ENCODE assay signal across 8 mouse cellular contexts in the genomic region with DNA sequence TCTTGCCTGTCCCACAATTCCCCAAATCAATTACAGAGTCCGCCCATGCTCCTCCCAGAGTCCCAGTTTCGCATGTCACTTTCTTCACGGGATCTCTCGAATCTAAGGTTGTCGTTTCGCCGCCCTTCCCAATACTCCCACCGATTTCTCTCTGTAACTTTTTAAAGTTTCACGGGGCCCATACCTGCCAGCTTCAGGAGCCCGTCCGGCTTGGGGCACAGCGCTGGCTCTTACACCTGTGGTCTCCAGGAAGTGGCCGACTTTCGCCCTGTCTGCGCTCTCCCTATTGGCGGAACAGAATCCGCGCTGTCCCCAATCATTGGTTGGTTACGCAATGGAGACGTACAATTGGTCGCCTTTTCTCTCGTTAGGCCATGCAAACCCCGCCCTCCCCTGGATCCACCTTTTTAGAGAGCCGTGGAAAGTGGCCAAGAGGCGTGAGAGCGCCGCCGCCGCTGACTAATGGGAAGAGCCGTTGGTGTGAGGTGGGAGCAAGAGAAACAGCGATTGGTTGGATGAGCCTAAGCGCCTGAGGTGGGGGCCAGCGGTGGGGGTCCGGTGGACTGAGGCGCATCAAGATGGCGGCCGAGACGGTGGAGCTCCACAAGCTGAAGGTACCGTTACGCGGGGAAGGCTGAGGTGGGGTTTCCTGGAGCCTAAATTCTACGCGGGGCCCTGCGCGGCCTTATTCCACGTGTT. TPM values are rescaled to one million over a fixed set of nuclear protein-coding genes. Genes with fewer than 3 reads are reported as not detected.
DNase-seq lines count a peak whose midpoint lies in the region; ATAC-seq and TF ChIP-seq lines count a peak whose summit lies in the region.

A gene (minus strand): TSS at position 288 of the 699 bp plus-strand sequence.

- H3ac ChIP-seq in C2C12 (ENCODE audit: control insufficient read depth, insufficient read length, low read depth), result peak within 1 kb of the TSS; percentile 90
- H3ac ChIP-seq in myocyte (ENCODE audit: control insufficient read depth, insufficient read length), result peak within 1 kb of the TSS; percentile 66

- ATAC-seq in heart, embryonic 11.5 days (replicated peaks; ENCODE audit: insufficient number of reproducible peaks, low FRiP score, low TSS enrichment), result peak; percentile 100
- ATAC-seq in kidney, embryonic 16.5 days (ENCODE audit: low FRiP score, low TSS enrichment), result peak; percentile 100

- peak within 1 kb of the TSS; percentile 79 for H3K4me2 ChIP-seq in heart, embryonic 11.5 days
- peak within 1 kb of the TSS; percentile 94 for H3K4me2 ChIP-seq in kidney, embryonic 16.5 days (replicated peaks; ENCODE audit: low read depth, low read length)
- peak within 1 kb of the TSS; percentile 96 for H3K4me2 ChIP-seq in myocyte (ENCODE audit: low read depth)

- no peak for TF ChIP-seq CTCF in C2C12 (IDR thresholded peaks at IDR 0.05; ENCODE audit: control insufficient read depth, insufficient read depth, insufficient read length)
- TF ChIP-seq CTCF in brain, embryonic 14.5 days (IDR thresholded peaks at IDR 0.05; ENCODE audit: borderline replicate concordance, extremely low read depth, insufficient read depth, insufficient read length), result no peak
- TF ChIP-seq CTCF in liver, adult 2 months (IDR thresholded peaks at IDR 0.05; ENCODE audit: low read depth, low read length), result no peak

- H3K79me3 ChIP-seq in C2C12 (ENCODE audit: low read depth), result peaks cover 48% of the 10 kb centered on the region

- no peaks in the 10 kb centered on the region for H3K9me3 ChIP-seq in erythroblast, embryonic 14.5 days (ENCODE audit: control insufficient read depth, low read length)
- H3K9me3 ChIP-seq in heart, embryonic 11.5 days (replicated peaks; ENCODE audit: control insufficient read depth, low read length), result no peaks in the 10 kb centered on the region
- no peaks in the 10 kb centered on the region for H3K9me3 ChIP-seq in kidney, embryonic 16.5 days (ENCODE audit: low read length)

- peaks cover 64% of the 10 kb centered on the region for H3K36me3 ChIP-seq in C2C12 (ENCODE audit: control insufficient read depth, insufficient read depth)
- H3K36me3 ChIP-seq in erythroblast, embryonic 14.5 days (ENCODE audit: control insufficient read depth), result peaks cover 64% of the 10 kb centered on the region
- H3K36me3 ChIP-seq in heart, embryonic 11.5 days (ENCODE audit: control insufficient read depth, insufficient read depth, low read length), result peaks cover 13% of the 10 kb centered on the region
- H3K36me3 ChIP-seq in kidney, embryonic 16.5 days (ENCODE audit: insufficient read depth, low read length), result peaks cover 29% of the 10 kb centered on the region
- H3K36me3 ChIP-seq in liver, adult 2 months (ENCODE audit: control insufficient read depth, insufficient read depth, low read length), result peaks cover 22% of the 10 kb centered on the region; the same call in 1 of the 2 replicates
- peaks cover 28% of the 10 kb centered on the region for H3K36me3 ChIP-seq in myocyte (ENCODE audit: control insufficient read depth, insufficient read depth)
- H3K36me3 ChIP-seq in splenic B cell, adult 2 months (ENCODE audit: control insufficient read depth, insufficient read depth, low read length, poor library complexity, severe bottlenecking), result peaks cover 4% of the 10 kb centered on the region

- peak; percentile 100 for DNase-seq in brain, embryonic 14.5 days (ENCODE audit: low read depth)
- peak; percentile 99 for DNase-seq in liver, adult 2 months (ENCODE audit: extremely low read depth, low read depth, low spot score)
- peak; percentile 99 for DNase-seq in splenic B cell, adult 2 months (ENCODE audit: low read depth, low spot score)

- peaks cover 32% of the 10 kb centered on the region for H3K4me1 ChIP-seq in erythroblast, embryonic 14.5 days (ENCODE audit: control insufficient read depth)
- peaks cover 7% of the 10 kb centered on the region for H3K4me1 ChIP-seq in heart, embryonic 11.5 days (ENCODE audit: control insufficient read depth, insufficient read depth, low read length)
- peaks cover 19% of the 10 kb centered on the region for H3K4me1 ChIP-seq in kidney, embryonic 16.5 days (ENCODE audit: insufficient read depth, low read length)
- H3K4me1 ChIP-seq in liver, adult 2 months (ENCODE audit: control insufficient read depth, insufficient read depth, low read length), result peaks cover 14% of the 10 kb centered on the region

- H3K9ac ChIP-seq in heart, embryonic 11.5 days (ENCODE audit: low read depth, low read length), result peak within 1 kb of the TSS; percentile 93
- H3K9ac ChIP-seq in kidney, embryonic 16.5 days (replicated peaks; ENCODE audit: low read length), result peak within 1 kb of the TSS; percentile 86
- peak within 1 kb of the TSS; percentile 80 for H3K9ac ChIP-seq in liver, adult 2 months (ENCODE audit: low read depth, low read length)

- H3K79me2 ChIP-seq in C2C12 (ENCODE audit: control insufficient read depth, insufficient read depth), result peaks cover 48% of the 10 kb centered on the region
- peaks cover 15% of the 10 kb centered on the region; the same call in 1 of the 2 replicates for H3K79me2 ChIP-seq in liver, adult 2 months (ENCODE audit: control insufficient read depth, insufficient read depth, low read length)
- peaks cover 48% of the 10 kb centered on the region for H3K79me2 ChIP-seq in myocyte (ENCODE audit: control insufficient read depth, insufficient read depth)

- under 1% methylated on average over 46 of the region's 46 CpGs for WGBS in heart, embryonic 11.5 days (ENCODE audit: insufficient replicate concordance)
- WGBS in kidney, embryonic 16.5 days, result under 1% methylated on average over 46 of the region's 46 CpGs
- WGBS in liver, adult 2 months, result under 1% methylated on average over 46 of the region's 46 CpGs

- peak; percentile 45; the same call in 1 of the 2 replicates for TF ChIP-seq POLR2A in brain, embryonic 14.5 days (IDR thresholded peaks at IDR 0.05; ENCODE audit: borderline replicate concordance, extremely low read depth, insufficient read depth, insufficient read length, poor library complexity, severe bottlenecking)
- TF ChIP-seq POLR2A in liver, adult 2 months (IDR thresholded peaks at IDR 0.05; ENCODE audit: extremely low read depth, insufficient read depth, low read length), result peak; percentile 67; the same call in 1 of the 2 replicates
- peak; percentile 65 for TF ChIP-seq POLR2A in myocyte (IDR thresholded peaks at IDR 0.05; ENCODE audit: insufficient read length, low read depth)

- H3K27me3 ChIP-seq in C2C12 (ENCODE audit: control insufficient read depth, insufficient read depth, insufficient read length) (no peaks in the 10 kb centered on the region), myocyte (ENCODE audit: control insufficient read depth, insufficient read depth, insufficient read length) (no peaks in the 10 kb centered on the region)
- H3K27me3 ChIP-seq in erythroblast, embryonic 14.5 days (ENCODE audit: control insufficient read depth), result no peaks in the 10 kb centered on the region
- H3K27me3 ChIP-seq in heart, embryonic 11.5 days (ENCODE audit: control insufficient read depth, insufficient read depth, low read length), result no peaks in the 10 kb centered on the region
- no peaks in the 10 kb centered on the region for H3K27me3 ChIP-seq in kidney, embryonic 16.5 days (ENCODE audit: insufficient read depth, low read length)
- no peaks in the 10 kb centered on the region for H3K27me3 ChIP-seq in liver, adult 2 months (ENCODE audit: control insufficient read depth, insufficient read depth, low read length)
- no peaks in the 10 kb centered on the region for H3K27me3 ChIP-seq in splenic B cell, adult 2 months (ENCODE audit: control insufficient read depth, insufficient read depth, low read length, poor library complexity, severe bottlenecking)

- peak within 1 kb of the TSS; percentile 54 for H3K27ac ChIP-seq in heart, embryonic 11.5 days (ENCODE audit: low read depth, low read length)
- peak within 1 kb of the TSS; percentile 44; the same call in 1 of the 2 replicates for H3K27ac ChIP-seq in kidney, embryonic 16.5 days (ENCODE audit: low read length)
- peak within 1 kb of the TSS; percentile 72 for H3K27ac ChIP-seq in liver, adult 2 months (replicated peaks; ENCODE audit: insufficient read depth, low read depth, low read length)

- peak within 1 kb of the TSS; percentile 90 for H3K4me3 ChIP-seq in C2C12 (ENCODE audit: insufficient read depth, poor library complexity, severe bottlenecking)
- H3K4me3 ChIP-seq in erythroblast, embryonic 14.5 days (replicated peaks), result peak within 1 kb of the TSS; percentile 99
- H3K4me3 ChIP-seq in heart, embryonic 11.5 days (ENCODE audit: low read depth, low read length), result peak within 1 kb of the TSS; percentile 95
- peak within 1 kb of the TSS; percentile 85 for H3K4me3 ChIP-seq in kidney, embryonic 16.5 days (ENCODE audit: low read length)
- H3K4me3 ChIP-seq in liver, adult 2 months (ENCODE audit: insufficient read depth, low read depth, low read length), result peak within 1 kb of the TSS; percentile 67
- H3K4me3 ChIP-seq in myocyte, result peak within 1 kb of the TSS; percentile 76

TF ChIP-seq in C2C12, 6 proteins besides CTCF, POLR2A, EP300 and RAD21:
- no peak for TF ChIP-seq USF1 (IDR thresholded peaks at IDR 0.05; ENCODE audit: low read depth)
- peak; percentile 78 for TF ChIP-seq CEBPB (IDR thresholded peaks at IDR 0.05; ENCODE audit: low read depth)
TF ChIP-seq in C2C12: peak in this region for 1.

TF ChIP-seq in myocyte, 11 proteins besides CTCF, POLR2A, EP300 and RAD21:
- no peak for TF ChIP-seq POLR2AphosphoS2 (IDR thresholded peaks at IDR 0.05; ENCODE audit: insufficient read length, low read depth)
- TF ChIP-seq CEBPB (IDR thresholded peaks at IDR 0.05; ENCODE audit: insufficient read depth, poor library complexity, severe bottlenecking), result peak; percentile 64; the same call in 1 of the 2 replicates
- no peak for TF ChIP-seq TCF3 (IDR thresholded peaks at IDR 0.05; ENCODE audit: insufficient read length, low read depth)
- peak in 1 of 3 experiments; percentile 28 for TF ChIP-seq MYOG (IDR thresholded peaks at IDR 0.05; ENCODE audit: control insufficient read depth in 1 of 3, insufficient read depth in 1 of 3, insufficient read length in 2 of 3, low read depth in 2 of 3)
- TF ChIP-seq MYOD1 (IDR thresholded peaks at IDR 0.05; ENCODE audit: control insufficient read depth in 1 of 3, insufficient read length in 2 of 3, low read depth in 2 of 3), result no peak

RNA-seq across cellular contexts. Expression of the gene that starts here (rescaled TPM):
- 41.1 TPM for polyA plus RNA-seq in C2C12 (2012; fragmentation: generic; extraction: Trizol)
- 22.6 and 33.7 TPM in 2 replicates for polyA plus RNA-seq in brain, embryonic 14.5 days (2012; rRNA removed)
- polyA plus RNA-seq in erythroblast, embryonic 14.5 days (2012), result 1.3 and 2.2 TPM in 2 replicates
- 50.7 and 60.3 TPM in 2 replicates for polyA plus RNA-seq in heart, embryonic 11.5 days (2014; fragmentation: Nextera tagmentation; extraction: Ambion mirVana)
- polyA plus RNA-seq in kidney, embryonic 16.5 days (2015; fragmentation: Nextera tagmentation; extraction: Ambion mirVana), result 94.4 and 100 TPM in 2 replicates
- total RNA-seq in liver, adult 2 months (2014; rRNA removed), result 73.2 and 76.7 TPM in 2 replicates
- 93.2 and 94.6 TPM in 2 replicates for polyA plus RNA-seq in liver, adult 2 months (2012; rRNA removed)
- polyA plus RNA-seq in myocyte (2012; fragmentation: generic; extraction: Trizol), result 19.2 TPM

Comparison
In these comparisons a context has a peak if more than half of its experiments do, and no peak if none do; other contexts are left out.
1. Peak in every context shown above with its lines: DNase-seq, ATAC-seq, H3K4me3 ChIP-seq and H3K27ac ChIP-seq.